Mouse (Mus musculus): ENCODE results near the gene Sult1d1. TPM values are rescaled to one million over a fixed set of nuclear protein-coding genes. Genes with fewer than 3 reads are reported as not detected.

Sult1d1 gene
- total and polyA plus RNA-seq, 2 experiments from 2014 or later, result not detected

DNA sequence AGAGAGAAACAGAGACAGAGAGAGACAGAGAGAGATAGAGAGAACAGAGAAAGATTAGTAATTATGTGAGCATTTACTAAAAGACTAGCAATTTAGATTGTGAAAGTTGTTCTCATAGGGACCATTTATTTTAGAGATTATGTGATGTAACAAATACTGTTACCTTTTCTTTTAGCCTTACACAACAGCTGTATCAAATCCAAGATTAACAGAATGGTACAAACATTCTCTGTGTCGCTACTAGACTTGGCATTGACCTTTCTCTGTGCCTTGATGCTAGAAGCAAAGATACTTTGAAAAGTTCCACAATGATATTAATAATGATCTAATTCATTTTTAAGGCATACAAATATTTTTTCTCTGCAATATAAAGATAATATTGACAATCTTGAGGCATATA lies 11.6 kb upstream of the Sult1d1 start:
- 89% methylated on average over 1 of the region's 1 CpGs for WGBS
- H3K4me3 ChIP-seq (ENCODE audit: low read length), result no peak overlapping the region
- H3K27me3 ChIP-seq (ENCODE audit: insufficient read depth, low read length), result no peaks in the 10 kb centered on the region
- TF ChIP-seq CTCF (IDR thresholded peaks at IDR 0.05; ENCODE audit: low read depth), result no peak
- DNase-seq (ENCODE audit: low spot score) (no peak), ATAC-seq (no peak)
- no peak overlapping the region for H3K9ac ChIP-seq (replicated peaks; ENCODE audit: low read length)
- no peak overlapping the region for H3K27ac ChIP-seq
- H3K36me3 ChIP-seq (ENCODE audit: insufficient read depth, low read length), result no peaks in the 10 kb centered on the region
- no peaks in the 10 kb centered on the region for H3K9me3 ChIP-seq (ENCODE audit: low read length)
- no peaks in the 10 kb centered on the region for H3K4me1 ChIP-seq (ENCODE audit: insufficient read depth, low read length)
- H3K4me2 ChIP-seq (ENCODE audit: low read depth, low read length), result no peak overlapping the region

DNA sequence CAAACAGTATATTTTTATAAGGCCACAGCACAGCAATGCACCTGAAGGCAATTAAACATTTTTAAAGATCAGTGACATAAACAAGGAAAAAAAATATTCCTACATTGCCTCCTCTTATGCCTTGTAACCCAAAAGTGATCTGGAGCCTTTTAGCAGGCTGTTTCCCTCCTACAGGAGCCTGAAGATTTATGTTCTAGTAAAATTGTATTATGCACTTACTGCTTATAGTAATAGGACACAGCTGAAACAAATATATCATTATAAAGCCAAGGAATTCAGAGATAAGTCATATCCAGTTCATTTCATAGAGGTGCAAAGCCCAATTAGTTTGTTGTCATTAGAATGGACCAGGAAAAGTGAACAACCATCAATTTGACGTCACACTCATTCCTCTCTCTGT lies 5.3 kb upstream of the Sult1d1 start:
- no peaks in the 10 kb centered on the region for H3K4me1 ChIP-seq (ENCODE audit: insufficient read depth, low read length)

GRCm38 (mm10) chr5:87573490-87573889 lies 4.7 kb upstream of the Sult1d1 start:
- no peak overlapping the region for H3K9ac ChIP-seq (replicated peaks; ENCODE audit: low read length)
- ATAC-seq (no peak), DNase-seq (ENCODE audit: low spot score) (peak; percentile 1)
- H3K27me3 ChIP-seq (ENCODE audit: insufficient read depth, low read length), result no peaks in the 10 kb centered on the region
- no peaks in the 10 kb centered on the region for H3K9me3 ChIP-seq (ENCODE audit: low read length)
- no peak for TF ChIP-seq CTCF (IDR thresholded peaks at IDR 0.05; ENCODE audit: low read depth)
- no peaks in the 10 kb centered on the region for H3K36me3 ChIP-seq (ENCODE audit: insufficient read depth, low read length)
- H3K4me2 ChIP-seq (ENCODE audit: low read depth, low read length), result no peak overlapping the region
- no peak overlapping the region for H3K4me3 ChIP-seq (ENCODE audit: low read length)
- H3K4me1 ChIP-seq (ENCODE audit: insufficient read depth, low read length), result no peaks in the 10 kb centered on the region
- WGBS, result 70% methylated on average over 5 of the region's 5 CpGs
- H3K27ac ChIP-seq, result no peak overlapping the region

More for the DNA sequence above, 5.3 kb upstream of the Sult1d1 start:
- H3K27me3 ChIP-seq (ENCODE audit: insufficient read depth, low read length), result no peaks in the 10 kb centered on the region
- no peak overlapping the region for H3K4me2 ChIP-seq (ENCODE audit: low read depth, low read length)
- H3K36me3 ChIP-seq (ENCODE audit: insufficient read depth, low read length), result no peaks in the 10 kb centered on the region
- H3K9ac ChIP-seq (replicated peaks; ENCODE audit: low read length), result no peak overlapping the region
- no peaks in the 10 kb centered on the region for H3K9me3 ChIP-seq (ENCODE audit: low read length)
- ATAC-seq, result no peak
- WGBS, result 57% methylated on average over 1 of the region's 1 CpGs
- DNase-seq (ENCODE audit: low spot score), result no peak
- H3K27ac ChIP-seq, result no peak overlapping the region
- TF ChIP-seq CTCF (IDR thresholded peaks at IDR 0.05; ENCODE audit: low read depth), result no peak
- no peak overlapping the region for H3K4me3 ChIP-seq (ENCODE audit: low read length)

DNA sequence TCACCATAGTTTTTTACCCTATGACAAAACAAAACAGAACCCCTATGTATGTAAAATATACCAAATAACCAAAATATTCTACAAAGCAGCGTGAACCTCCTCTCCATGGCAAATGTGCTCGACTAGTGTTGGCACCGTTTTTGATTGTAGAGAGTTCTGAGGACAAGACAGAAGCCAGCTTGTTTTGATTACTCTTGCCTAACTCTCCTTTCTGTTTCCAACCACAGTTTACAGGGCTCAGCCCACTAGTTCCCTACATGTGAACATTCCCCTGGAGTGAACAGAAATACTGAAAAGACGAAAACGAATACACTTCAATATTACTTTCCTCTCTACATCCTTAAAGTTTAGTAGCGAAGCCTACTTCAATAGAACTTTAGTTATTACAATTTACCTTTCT lies 4.0 kb upstream of the Sult1d1 start:
- 83% methylated on average over 6 of the region's 6 CpGs for WGBS
- Histone ChIP-seq H3K27ac (no peak overlapping the region), H3K4me1 (ENCODE audit: insufficient read depth, low read length) (no peaks in the 10 kb centered on the region), H3K36me3 (ENCODE audit: insufficient read depth, low read length) (no peaks in the 10 kb centered on the region), H3K4me2 (ENCODE audit: low read depth, low read length) (no peak overlapping the region), H3K9ac (replicated peaks; ENCODE audit: low read length) (no peak overlapping the region), H3K4me3 (ENCODE audit: low read length) (no peak overlapping the region), H3K27me3 (ENCODE audit: insufficient read depth, low read length) (no peaks in the 10 kb centered on the region), H3K9me3 (ENCODE audit: low read length) (no peaks in the 10 kb centered on the region)
- ATAC-seq, result no peak
- no peak for TF ChIP-seq CTCF (IDR thresholded peaks at IDR 0.05; ENCODE audit: low read depth)
- no peak for DNase-seq (ENCODE audit: low spot score)

DNA sequence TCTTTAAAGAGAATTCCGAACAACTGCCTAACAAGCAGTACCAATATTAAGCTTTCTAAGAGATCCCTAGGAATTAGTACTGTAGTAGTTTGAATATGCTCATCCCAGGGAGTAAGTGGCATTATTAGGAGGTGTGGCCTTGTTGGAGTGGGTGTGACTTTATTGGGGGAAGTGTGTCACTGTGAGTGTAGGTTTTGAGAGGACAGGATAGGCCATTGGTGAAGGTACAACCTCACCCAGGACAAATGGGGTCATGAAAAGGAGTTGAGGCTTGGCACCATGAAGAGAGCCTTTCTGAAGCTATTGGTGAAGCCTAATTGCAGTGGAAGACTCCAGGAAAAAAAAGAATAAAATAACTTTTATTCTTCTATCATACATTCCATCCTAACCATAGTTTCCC lies 1.5 kb downstream of the Sult1d1 start:
- H3K4me1 ChIP-seq (ENCODE audit: insufficient read depth, low read length), result no peaks in the 10 kb centered on the region
- H3K4me3 ChIP-seq (ENCODE audit: low read length), result no peak overlapping the region
- no peak for DNase-seq (ENCODE audit: low spot score)
- no peaks in the 10 kb centered on the region for H3K36me3 ChIP-seq (ENCODE audit: insufficient read depth, low read length)
- H3K9ac ChIP-seq (replicated peaks; ENCODE audit: low read length), result no peak overlapping the region
- WGBS, result 82% methylated on average over 1 of the region's 1 CpGs
- no peak overlapping the region for H3K27ac ChIP-seq
- no peaks in the 10 kb centered on the region for H3K9me3 ChIP-seq (ENCODE audit: low read length)
- H3K4me2 ChIP-seq (ENCODE audit: low read depth, low read length), result no peak overlapping the region
- no peak for ATAC-seq
- no peaks in the 10 kb centered on the region for H3K27me3 ChIP-seq (ENCODE audit: insufficient read depth, low read length)
- no peak for TF ChIP-seq CTCF (IDR thresholded peaks at IDR 0.05; ENCODE audit: low read depth)

DNA sequence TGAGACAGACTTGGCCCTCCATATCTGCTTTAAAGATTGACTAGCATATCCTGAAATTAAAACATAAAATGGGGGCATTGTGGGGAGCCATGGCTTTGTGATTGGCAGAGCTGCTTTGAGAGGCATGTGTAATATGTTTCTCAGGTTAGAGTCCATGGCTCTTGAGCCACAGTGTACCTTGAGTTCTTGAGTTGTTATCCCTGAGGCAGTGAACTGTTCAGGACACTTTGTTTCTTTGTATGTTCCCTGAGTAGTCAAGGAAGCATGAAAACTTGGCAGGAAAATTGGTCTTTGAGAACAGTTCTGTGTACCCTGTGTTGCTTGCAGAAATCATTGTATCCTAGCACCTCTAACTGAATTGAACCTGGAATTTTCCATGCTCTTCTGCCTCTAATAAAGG lies 5.9 kb downstream of the Sult1d1 start:
- DNase-seq (ENCODE audit: low spot score), result no peak
- H3K9me3 ChIP-seq (ENCODE audit: low read length), result no peaks in the 10 kb centered on the region
- H3K27me3 ChIP-seq (ENCODE audit: insufficient read depth, low read length), result no peaks in the 10 kb centered on the region
- no peak overlapping the region for H3K9ac ChIP-seq (replicated peaks; ENCODE audit: low read length)
- H3K27ac ChIP-seq, result no peak overlapping the region
- H3K36me3 ChIP-seq (ENCODE audit: insufficient read depth, low read length), result no peaks in the 10 kb centered on the region
- no peaks in the 10 kb centered on the region for H3K4me1 ChIP-seq (ENCODE audit: insufficient read depth, low read length)
- no peak overlapping the region for H3K4me3 ChIP-seq (ENCODE audit: low read length)
- no peak for ATAC-seq
- H3K4me2 ChIP-seq (ENCODE audit: low read depth, low read length), result no peak overlapping the region
- no peak for TF ChIP-seq CTCF (IDR thresholded peaks at IDR 0.05; ENCODE audit: low read depth)

DNA sequence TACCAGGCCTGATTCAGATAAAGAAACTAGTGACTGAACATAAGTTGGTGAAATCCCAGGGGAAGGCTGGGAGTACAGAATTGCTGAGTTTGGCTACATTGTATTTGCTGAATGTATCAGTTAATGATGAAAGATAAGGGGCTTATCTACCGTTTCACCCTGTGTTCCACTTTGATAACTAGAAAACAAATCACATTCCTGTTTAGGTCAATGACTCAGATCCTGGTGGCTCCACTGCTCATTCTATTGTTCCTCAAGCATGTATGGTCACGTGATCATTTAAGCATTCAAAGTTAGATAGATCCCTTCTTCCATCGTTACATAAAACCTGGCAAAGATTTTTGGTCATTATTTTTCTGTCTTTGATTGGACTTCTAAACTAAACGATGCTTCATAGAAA lies 6.3 kb downstream of the Sult1d1 start:
- H3K27ac ChIP-seq, result no peak overlapping the region
- H3K36me3 ChIP-seq (ENCODE audit: insufficient read depth, low read length), result no peaks in the 10 kb centered on the region
- ATAC-seq, result no peak
- H3K27me3 ChIP-seq (ENCODE audit: insufficient read depth, low read length), result no peaks in the 10 kb centered on the region
- H3K4me2 ChIP-seq (ENCODE audit: low read depth, low read length), result no peak overlapping the region
- no peak for DNase-seq (ENCODE audit: low spot score)
- H3K9ac ChIP-seq (replicated peaks; ENCODE audit: low read length), result no peak overlapping the region
- WGBS, result 81% methylated on average over 4 of the region's 4 CpGs
- H3K4me3 ChIP-seq (ENCODE audit: low read length), result no peak overlapping the region
- H3K9me3 ChIP-seq (ENCODE audit: low read length), result no peaks in the 10 kb centered on the region
- no peak for TF ChIP-seq CTCF (IDR thresholded peaks at IDR 0.05; ENCODE audit: low read depth)
- H3K4me1 ChIP-seq (ENCODE audit: insufficient read depth, low read length), result no peaks in the 10 kb centered on the region
